Mouse (Mus musculus) skeletal muscle tissue, adult 2 months (tissue): ENCODE data around the gene Itga3.

Experiments
- DNase-seq: peaks from one replicate; pipeline ENCODE4 v3.0.0-alpha.2; 2012; ENCODE audit warnings: low read depth, low spot score

Itga3 gene

GRCm38 (mm10) chr11:95071266-95071665 lies 5.3 kb downstream of the Itga3 start:
- DNase-seq = no peak

GRCm38 (mm10) chr11:95070140-95071107 lies 6.2 kb downstream of the Itga3 start:
- DNase-seq = no peak

GRCm38 (mm10) chr11:95069226-95069957 lies 7.2 kb downstream of the Itga3 start:
- DNase-seq = no peak

GRCm38 (mm10) chr11:95056768-95057501 lies 19.7 kb downstream of the Itga3 start:
- DNase-seq = no peak

- DNase-seq = no peak
Observed at GRCm38 (mm10) chr11:95053062-95053461, 23.5 kb downstream of the Itga3 start.

GRCm38 (mm10) chr11:95046980-95047680 lies 29.5 kb downstream of the Itga3 start:
- peak; percentile 58 for DNase-seq

- DNase-seq = no peak
Observed at GRCm38 (mm10) chr11:95044185-95044870, 32.3 kb downstream of the Itga3 start.

- no peak for DNase-seq
Observed at GRCm38 (mm10) chr11:95043608-95044007, 33.0 kb downstream of the Itga3 start.

- no peak for DNase-seq
Observed at GRCm38 (mm10) chr11:95043060-95043459, 33.5 kb downstream of the Itga3 start.

GRCm38 (mm10) chr11:95042096-95042495 lies 34.5 kb downstream of the Itga3 start:
- DNase-seq = peak; percentile 85

- peak; percentile 98 for DNase-seq
Observed at GRCm38 (mm10) chr11:95041139-95041609, 35.4 kb downstream of the Itga3 start, which contains the start of gene Pdk2. Pdk2 (minus strand) TSS chr11:95041354.

GRCm38 (mm10) chr11:95040491-95041138 lies 36.0 kb downstream of the Itga3 start:
- peak; percentile 95 for DNase-seq

GRCm38 (mm10) chr11:95039766-95040165 lies 36.8 kb downstream of the Itga3 start:
- no peak for DNase-seq

- peak; percentile 76 for DNase-seq
Observed at GRCm38 (mm10) chr11:95038818-95039655, 37.6 kb downstream of the Itga3 start.

- no peak for DNase-seq
Observed at GRCm38 (mm10) chr11:95038156-95038817, 38.3 kb downstream of the Itga3 start.

- no peak for DNase-seq
Observed at GRCm38 (mm10) chr11:95037306-95037705, 39.3 kb downstream of the Itga3 start.

- DNase-seq = no peak
Observed at GRCm38 (mm10) chr11:95036521-95036920, 40.1 kb downstream of the Itga3 start.

- no peak for DNase-seq
Observed at GRCm38 (mm10) chr11:95034902-95035301, 41.7 kb downstream of the Itga3 start.
